Mouse (Mus musculus): Measurements from ENCODE around the gene Crmp1.

- no peak for TF ChIP-seq POLR2AphosphoS5 (IDR thresholded peaks at IDR 0.05; ENCODE audit: insufficient replicate concordance, low read depth, low read length)
- TF ChIP-seq TAL1 (conservative IDR thresholded peaks at IDR 0.05; ENCODE audit: low read depth, low read length) = no peak
- TF ChIP-seq CTCF (IDR thresholded peaks at IDR 0.05; ENCODE audit: low read depth, low read length) = no peak
- no peak for TF ChIP-seq GATA1 (IDR thresholded peaks at IDR 0.05; ENCODE audit: borderline replicate concordance, low read length)
- no peak for TF ChIP-seq GATA2 (IDR thresholded peaks at IDR 0.05; ENCODE audit: borderline replicate concordance, low read depth, low read length)
Measured at GRCm38 (mm10) chr5:37332066-37332465, 90.3 kb downstream of the Crmp1 start.
